Mouse (Mus musculus) fibroblast of lung, adult 2 months (primary cell): ENCODE measurements around the gene Pi16.

ENCODE experiments used
- DNase-seq: peaks from one replicate; pipeline ENCODE4 v3.0.0-alpha.2; 2011; ENCODE audit warnings: low read depth

Gene Pi16

GRCm38 (mm10) chr17:29304376-29305057, 13.0 kb upstream of the Pi16 start:
- DNase-seq: no peak

GRCm38 (mm10) chr17:29305058-29305806, 12.2 kb upstream of the Pi16 start:
- DNase-seq: no peak

- no peak for DNase-seq
Observed at GRCm38 (mm10) chr17:29305871-29306270, 11.6 kb upstream of the Pi16 start.

- no peak for DNase-seq
Observed at GRCm38 (mm10) chr17:29310056-29310623, 7.3 kb upstream of the Pi16 start.

GRCm38 (mm10) chr17:29311602-29312001, 5.9 kb upstream of the Pi16 start:
- no peak for DNase-seq

GRCm38 (mm10) chr17:29312082-29312481, 5.4 kb upstream of the Pi16 start:
- DNase-seq: no peak

- DNase-seq: no peak
Observed at GRCm38 (mm10) chr17:29313300-29313699, 4.2 kb upstream of the Pi16 start.

GRCm38 (mm10) chr17:29315672-29316465, 1.6 kb upstream of the Pi16 start:
- no peak for DNase-seq

GRCm38 (mm10) chr17:29316891-29317290, 589 bp upstream of the Pi16 start:
- no peak for DNase-seq

GRCm38 (mm10) chr17:29318731-29319250, 1.3 kb downstream of the Pi16 start:
- DNase-seq: no peak

- no peak for DNase-seq
Observed at GRCm38 (mm10) chr17:29319476-29319875, 2.0 kb downstream of the Pi16 start.

GRCm38 (mm10) chr17:29319881-29320639, 2.6 kb downstream of the Pi16 start:
- no peak for DNase-seq

- no peak for DNase-seq
Observed at GRCm38 (mm10) chr17:29321765-29322602, 4.5 kb downstream of the Pi16 start.

GRCm38 (mm10) chr17:29322603-29322962, 5.1 kb downstream of the Pi16 start:
- no peak for DNase-seq

- DNase-seq: no peak
Observed at GRCm38 (mm10) chr17:29323625-29324024, 6.1 kb downstream of the Pi16 start.

GRCm38 (mm10) chr17:29325831-29326230, 8.4 kb downstream of the Pi16 start:
- no peak for DNase-seq

GRCm38 (mm10) chr17:29326531-29327529, 9.3 kb downstream of the Pi16 start:
- no peak for DNase-seq

- no peak for DNase-seq
Observed at GRCm38 (mm10) chr17:29327691-29328090, 10.2 kb downstream of the Pi16 start.

- DNase-seq: no peak
Observed at GRCm38 (mm10) chr17:29330221-29330620, 12.7 kb downstream of the Pi16 start.
